Mouse (Mus musculus) frontal cortex, postnatal 10 days (tissue): ENCODE results near the gene Gls.

Experiments used
- DNase-seq, 2 experiments: peaks; one replicate each; pipeline ENCODE4 v3.0.0; 2022; ENCODE audit warnings: low spot score in 2 of 2, mixed read lengths in 1 of 2

Gls gene

GRCm38 (mm10) chr1:52233143-52233713 lies at the start of gene Gls:
TSS of gene Gls (minus strand) at chr1:52233232.
- DNase-seq = peak; percentile 95 to 96

DNA sequence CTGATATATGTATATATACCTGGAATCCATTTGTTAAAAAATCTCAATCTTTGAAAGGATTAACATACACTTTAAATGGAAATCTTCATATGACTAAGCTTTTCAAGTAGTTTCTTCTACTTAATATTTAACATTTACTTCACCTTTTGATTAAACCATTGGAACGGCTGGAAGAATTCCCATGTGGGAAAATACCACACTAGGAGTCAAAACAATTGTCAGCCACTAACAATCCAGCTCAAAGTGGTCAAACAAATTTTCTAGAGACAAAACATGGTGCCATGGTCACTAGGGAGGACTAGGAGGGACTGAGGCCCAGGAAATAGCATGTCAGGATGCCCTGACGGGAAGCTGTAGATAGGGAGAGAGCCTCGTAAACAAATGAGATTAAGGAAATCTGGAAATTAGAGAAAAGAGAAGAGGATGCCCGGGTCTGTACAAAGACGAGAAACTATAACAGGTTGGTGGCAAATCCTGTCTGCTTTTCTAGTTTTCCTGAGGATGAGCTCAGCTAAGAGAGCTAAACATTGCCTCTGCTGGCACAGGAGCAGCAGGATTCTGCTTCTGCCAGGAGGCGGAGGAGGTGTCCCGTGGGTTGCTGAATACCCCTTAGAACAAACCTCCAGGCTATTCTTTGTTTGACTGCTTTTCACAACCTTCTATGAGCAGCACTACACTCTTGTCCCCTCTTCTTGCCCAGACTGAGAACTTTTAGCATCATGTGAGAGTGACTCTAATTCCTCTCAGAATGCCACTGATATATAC lies 47.0 kb upstream of the Gls start:
- peak in 1 of 2 experiments; percentile 21 for DNase-seq

DNA sequence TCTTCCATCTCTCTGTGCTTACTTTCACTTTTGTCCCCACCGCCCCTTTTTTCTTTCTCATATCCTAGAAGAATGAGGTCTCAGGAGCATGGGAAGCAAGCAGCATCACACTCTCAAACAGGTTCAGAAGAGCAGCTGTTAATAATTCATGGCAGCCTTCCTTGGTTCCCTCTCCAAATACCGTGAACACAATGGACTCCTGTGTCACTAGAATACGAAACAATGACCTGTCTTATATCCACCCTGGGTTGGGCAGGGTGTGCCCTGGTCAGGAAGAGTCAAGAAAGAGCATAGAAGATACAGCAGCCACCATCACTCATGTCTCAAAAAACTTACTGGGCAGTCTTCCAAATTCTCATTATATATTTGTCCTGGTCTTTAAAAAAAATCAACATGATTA lies 46.3 kb upstream of the Gls start:
- DNase-seq = no peak

GRCm38 (mm10) chr1:52278073-52278472 lies 45.0 kb upstream of the Gls start:
- no peak for DNase-seq

- no peak for DNase-seq
Measured at GRCm38 (mm10) chr1:52274210-52274609, 41.2 kb upstream of the Gls start.

GRCm38 (mm10) chr1:52272018-52272678 lies 39.1 kb upstream of the Gls start:
- DNase-seq = no peak

- DNase-seq = no peak
Measured at GRCm38 (mm10) chr1:52270354-52270753, 37.3 kb upstream of the Gls start.

- no peak for DNase-seq
Measured at GRCm38 (mm10) chr1:52269596-52269995, 36.6 kb upstream of the Gls start.

GRCm38 (mm10) chr1:52268006-52268405 lies 35.0 kb upstream of the Gls start:
- DNase-seq = no peak

- no peak for DNase-seq
Measured at GRCm38 (mm10) chr1:52267606-52268005, 34.6 kb upstream of the Gls start.

- DNase-seq = no peak
Measured at GRCm38 (mm10) chr1:52265886-52266516, 33.0 kb upstream of the Gls start.

- no peak for DNase-seq
Measured at GRCm38 (mm10) chr1:52264290-52264689, 31.3 kb upstream of the Gls start.

DNA sequence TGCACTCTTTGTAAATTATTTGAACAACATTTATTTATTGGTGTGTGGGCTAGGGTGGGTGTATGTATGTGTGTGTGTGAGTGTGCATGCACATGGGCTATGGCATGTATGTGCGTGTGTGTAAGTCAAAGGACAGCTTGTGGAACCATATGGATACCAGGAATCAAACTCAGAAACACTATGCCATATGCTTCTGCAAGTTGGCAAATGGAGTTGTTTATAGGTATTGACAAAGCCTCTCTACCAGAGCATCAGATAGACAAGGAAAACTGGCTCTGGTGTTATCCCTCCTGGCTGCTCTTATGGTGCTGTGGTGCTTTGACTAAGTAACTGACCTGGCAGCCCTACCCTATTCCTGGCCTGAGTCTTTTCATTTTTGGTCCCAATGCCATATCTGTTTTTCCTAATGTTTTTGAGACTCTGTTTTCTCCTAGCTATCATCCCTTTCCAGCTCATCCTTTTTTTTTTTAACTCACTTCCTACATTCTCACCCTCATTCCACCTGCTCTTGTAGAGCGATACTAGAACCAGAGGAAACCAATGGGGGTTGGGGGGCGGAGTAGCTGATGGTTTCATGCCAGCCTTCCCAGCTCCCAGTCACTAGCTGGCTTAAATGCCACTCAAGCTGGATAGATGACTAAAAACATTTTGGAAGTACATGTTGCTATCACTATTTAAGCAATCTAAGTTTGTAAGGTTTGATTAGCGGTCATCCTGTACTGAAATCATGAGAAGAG lies 27.5 kb upstream of the Gls start:
- DNase-seq = no peak

DNA sequence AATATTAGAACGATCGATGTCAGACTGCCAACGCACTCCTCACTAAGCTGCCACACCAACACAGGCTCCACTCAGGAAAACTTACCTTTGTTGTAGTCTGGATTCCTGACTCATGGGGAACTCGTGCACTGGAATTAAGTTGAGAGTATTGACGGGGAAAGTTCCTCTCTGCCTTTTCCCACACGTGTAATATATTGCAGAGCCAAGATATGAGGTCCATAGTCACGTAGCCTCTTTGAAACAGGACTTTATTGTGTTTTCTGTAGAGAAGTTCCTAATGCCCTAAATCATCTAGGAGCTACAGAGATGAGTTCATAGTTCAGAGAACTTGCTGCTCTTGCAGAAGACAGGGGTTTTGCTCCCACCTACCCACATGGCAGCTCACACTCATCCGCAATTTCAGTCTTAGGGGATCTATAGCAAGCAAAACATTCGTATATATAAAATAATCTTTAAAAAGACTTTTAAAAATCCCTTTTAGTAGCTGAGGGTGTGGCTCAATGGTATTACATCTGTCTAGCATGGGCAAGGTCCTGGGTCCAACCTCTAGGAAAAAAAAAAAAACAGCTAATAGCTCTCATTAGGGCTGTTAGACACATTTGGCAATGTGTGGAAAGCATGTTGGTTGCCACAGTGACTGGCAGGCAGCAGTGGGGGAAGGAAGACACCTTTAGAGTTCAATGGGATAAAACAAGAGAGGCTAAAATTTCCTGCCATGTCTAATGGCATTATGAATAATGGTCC lies 25.1 kb upstream of the Gls start:
- DNase-seq = no peak

- DNase-seq = no peak
Measured at GRCm38 (mm10) chr1:52256916-52257315, 23.9 kb upstream of the Gls start.

DNA sequence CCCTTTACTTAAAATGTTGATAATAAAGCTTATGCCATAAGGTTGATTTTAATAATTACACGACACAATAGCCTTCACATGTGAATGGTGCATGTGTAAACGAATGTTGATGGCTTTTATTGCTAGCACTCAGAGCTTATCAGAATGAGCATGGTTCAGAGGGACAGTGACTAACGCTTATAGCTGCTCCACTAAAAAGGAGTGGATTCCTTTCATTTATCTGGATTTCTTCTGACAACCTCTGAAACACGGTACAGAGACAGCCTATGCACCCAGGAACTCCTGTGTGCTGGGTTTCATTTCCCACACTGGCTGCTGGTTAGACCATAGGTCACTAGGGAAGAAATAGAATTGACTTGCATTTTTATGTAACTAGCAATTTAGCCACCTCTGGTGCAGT lies 23.2 kb upstream of the Gls start:
- DNase-seq = no peak

- DNase-seq = no peak
Measured at GRCm38 (mm10) chr1:52254411-52254810, 21.4 kb upstream of the Gls start.

- DNase-seq = no peak
Measured at GRCm38 (mm10) chr1:52253386-52253785, 20.4 kb upstream of the Gls start.

DNA sequence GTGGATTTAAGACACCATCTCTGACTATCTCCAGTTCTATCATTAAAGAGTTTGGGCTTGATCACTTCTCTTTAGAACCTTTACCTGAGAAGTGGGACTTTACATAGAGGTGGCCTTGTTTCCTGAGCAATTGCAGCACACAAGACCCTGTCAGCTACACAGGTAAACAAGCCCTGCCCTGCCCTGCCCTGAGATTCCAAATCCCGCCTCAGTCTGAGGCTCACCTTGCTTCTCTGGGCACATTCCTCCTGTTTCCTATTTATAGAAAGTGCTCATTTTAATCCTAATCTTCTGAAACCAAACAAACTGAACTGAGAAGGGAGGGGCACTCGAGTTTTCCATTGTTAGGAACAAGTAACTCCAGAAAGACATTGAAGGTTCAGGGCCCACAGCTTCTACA lies 19.4 kb upstream of the Gls start:
- DNase-seq = no peak

DNA sequence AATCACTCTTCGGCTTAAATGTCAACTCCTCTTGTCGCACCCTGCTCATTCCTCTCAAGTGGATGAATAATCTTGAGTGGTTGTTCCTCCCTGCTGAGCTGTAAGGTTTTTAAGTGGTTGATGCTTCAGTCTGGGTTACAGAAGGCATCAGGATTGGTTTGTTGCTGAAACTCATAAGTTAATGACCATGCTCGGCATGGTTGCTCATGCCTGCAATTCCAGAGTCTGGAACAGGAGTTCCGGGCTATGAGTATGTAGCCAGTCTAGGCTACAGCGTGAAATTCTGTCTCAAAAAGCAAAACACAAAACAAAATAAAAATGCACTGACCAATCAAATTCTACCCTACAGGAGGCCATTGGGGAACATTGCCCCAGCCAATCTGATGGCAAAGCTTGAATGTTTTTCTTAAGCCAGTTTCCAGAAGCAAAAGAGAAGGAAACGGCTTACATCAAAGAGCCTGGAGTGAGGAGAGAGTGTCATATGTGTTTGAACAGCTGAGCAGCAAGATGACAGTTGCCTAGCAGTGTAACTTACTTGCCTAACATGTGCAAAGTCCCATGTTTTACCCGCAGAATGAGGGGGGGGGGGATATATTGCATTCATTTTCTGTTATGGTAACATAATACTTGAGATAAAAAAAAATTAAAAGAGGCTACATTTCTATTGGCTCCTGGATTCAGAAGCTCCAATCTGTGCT lies 18.2 kb upstream of the Gls start:
- DNase-seq = no peak
